Mouse (Mus musculus) adrenal gland, adult 18-20 months (tissue): Measurements from ENCODE around the gene Vmn2r86. TPM values are rescaled to one million over a fixed set of nuclear protein-coding genes. Genes with fewer than 3 reads are reported as not detected.
"Not testable (repeated sequence)": the region's sequence is repeated elsewhere in the genome, so short reads cannot be mapped to it uniquely, and the experiment has no call there.

ENCODE experiments used
- DNase-seq, 2 experiments: peaks; one replicate each; pipeline ENCODE4 v3.0.0; 2021 to 2022; ENCODE audit warnings: low spot score in 2 of 2
- long read RNA-seq, 2 experiments: library from polyadenylated mRNA; stranded (forward); transcript quantifications; one replicate each; pipeline ENCODE4 v2.0.0; 2021
- total RNA-seq, 2 experiments: library from RNA; stranded (reverse); gene quantifications; 1 replicate in 1 of 2; 2 replicates in 1 of 2; pipeline ENCODE4 v1.2.3; 2021

Vmn2r86 gene
- not detected for total RNA-seq
- long read RNA-seq, experiment 1 = 0 reads
- long read RNA-seq, experiment 2 = 0 reads

DNA sequence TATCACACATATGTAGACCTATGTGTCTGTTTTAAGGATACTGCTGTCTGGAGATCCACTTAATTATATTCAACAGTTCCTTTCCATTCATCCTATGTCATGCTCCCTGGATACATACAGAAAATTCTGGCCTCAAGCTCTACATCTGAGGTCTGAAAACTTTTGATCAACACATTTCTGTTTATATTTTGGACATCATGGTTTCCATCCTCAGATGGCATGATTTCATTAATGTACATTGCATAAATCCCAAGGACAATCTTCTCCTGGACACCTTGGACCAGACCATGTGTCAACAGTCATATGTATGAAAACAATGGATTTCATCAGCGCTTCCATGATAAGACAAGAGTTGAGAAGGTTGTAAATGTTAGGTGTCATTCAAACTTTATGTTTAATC, at the start of gene Vmn2r86:
Gene Vmn2r86, minus strand, starts transcription at position 101 of the 400 bp plus-strand sequence.
- DNase-seq = not testable (repeated sequence)

DNA sequence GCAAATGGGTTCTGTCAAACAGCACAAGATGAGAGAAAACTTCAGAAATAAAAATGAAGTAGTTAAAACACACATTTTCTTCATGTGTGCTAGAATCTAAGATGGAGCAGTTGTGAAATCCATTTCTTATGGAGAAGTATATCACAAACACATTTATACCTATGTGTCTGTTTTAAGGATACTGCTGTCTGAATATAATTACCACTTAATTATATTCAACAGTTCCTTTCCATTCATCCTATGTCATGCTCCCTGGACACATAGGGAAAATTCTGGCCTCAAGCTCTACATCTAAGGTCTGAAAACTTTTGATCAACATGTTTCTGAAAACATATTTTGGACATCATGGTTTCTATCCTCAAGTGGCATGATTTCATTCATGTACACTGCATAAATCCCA, 41.4 kb upstream of the Vmn2r86 start, which contains the start of gene Vmn2r87:
Gene Vmn2r87, minus strand, starts transcription at position 101 of the 400 bp plus-strand sequence.
- DNase-seq = no peak

DNA sequence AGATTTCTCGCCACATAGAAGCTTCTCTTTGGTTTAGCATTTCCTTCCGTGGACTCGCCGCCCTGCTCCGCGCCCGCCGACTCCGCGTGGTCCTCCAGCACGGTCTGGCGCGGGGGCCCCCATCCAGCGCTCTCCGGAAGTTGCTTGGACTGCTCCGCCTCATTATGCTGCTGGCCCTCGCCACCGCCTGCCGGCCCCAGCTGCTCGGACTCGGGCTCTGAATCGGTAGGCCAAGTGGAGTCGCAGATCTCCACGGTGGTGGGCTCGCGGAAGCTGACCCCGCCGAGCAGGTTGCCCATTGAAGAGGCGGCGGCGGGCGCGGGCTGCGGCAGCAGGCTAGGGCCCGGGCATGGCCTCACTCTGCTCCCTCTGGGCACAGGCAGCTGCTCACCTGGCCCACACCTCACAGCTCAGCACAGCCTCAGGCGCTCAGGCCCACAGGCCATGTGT, 14.5 kb upstream of the Vmn2r86 start:
- DNase-seq = peak; percentile 3 to 18

DNA sequence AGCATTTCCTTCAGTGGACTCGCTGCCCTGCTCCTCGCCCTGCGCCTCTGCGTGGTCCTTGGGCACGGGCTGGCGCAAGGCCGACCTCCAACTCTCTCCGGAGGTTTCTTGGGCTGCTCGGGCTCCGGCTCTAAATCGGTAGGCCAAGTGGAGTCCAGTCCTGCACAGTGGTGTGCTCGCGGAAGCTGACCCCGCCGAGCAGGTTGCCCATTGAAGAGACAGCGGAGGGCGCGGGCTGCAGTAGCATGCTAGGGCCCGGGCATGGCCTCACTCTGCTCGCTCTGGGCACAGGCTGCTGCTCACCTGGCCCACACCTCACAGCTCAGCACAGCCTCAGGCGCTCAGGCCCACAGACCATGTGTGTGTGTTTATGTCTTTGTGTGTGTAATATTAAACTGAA, 11.1 kb downstream of the Vmn2r86 start:
- DNase-seq = no peak

DNA sequence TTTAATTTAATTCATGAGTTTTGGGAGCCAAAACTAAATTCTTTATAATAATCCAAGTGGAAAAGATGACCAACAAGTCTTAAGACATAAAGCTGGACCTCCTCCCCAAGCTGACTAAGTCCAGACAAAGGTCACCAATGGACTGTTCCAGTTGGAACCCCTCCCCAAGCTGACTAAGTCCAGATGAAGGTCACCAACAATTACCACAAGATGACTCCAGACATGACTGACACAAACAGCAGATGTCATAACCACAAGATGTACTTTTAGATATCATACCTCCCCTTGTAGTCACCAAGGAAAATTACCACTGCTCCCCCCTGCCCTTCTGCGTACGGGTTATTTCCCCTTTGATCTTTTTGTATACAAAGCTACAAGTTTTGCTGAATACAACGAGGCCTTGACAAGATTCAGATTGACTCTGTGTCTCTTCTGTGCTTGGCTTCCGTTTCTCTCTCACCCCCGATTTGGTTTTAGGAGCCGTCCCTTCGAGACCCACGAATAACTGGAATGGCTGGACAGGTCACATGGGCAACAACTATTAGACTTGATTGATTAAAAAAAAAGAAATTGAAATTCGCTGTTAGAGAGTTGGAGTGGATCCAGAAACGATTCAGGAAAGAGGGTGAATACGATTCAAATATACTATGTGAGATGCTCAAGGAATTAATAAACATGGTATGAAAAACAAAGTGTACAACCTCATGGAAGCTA, 21.5 kb downstream of the Vmn2r86 start:
- DNase-seq = not testable (repeated sequence)

DNA sequence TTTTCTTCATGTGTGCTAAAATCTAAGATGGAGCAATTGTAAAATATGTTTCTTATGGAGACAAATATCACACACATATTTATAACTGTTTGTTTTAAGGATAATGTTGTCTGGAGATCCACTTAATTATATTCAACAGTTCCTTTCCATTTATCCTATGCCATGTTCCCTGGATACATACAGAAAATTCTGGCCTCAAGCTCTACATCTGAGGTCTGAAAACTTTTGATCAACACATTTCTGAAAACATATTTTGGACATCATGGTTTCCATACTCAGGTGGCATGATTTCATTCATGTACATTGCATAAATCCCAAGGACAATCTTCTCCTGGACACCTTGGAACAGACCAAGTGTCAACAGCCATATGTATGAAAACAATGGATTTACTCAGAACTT, 26.2 kb downstream of the Vmn2r86 start, which contains the start of gene Vmn2r85:
Gene Vmn2r85, minus strand, starts transcription at position 101 of the 400 bp plus-strand sequence.
- not testable (repeated sequence) for DNase-seq

DNA sequence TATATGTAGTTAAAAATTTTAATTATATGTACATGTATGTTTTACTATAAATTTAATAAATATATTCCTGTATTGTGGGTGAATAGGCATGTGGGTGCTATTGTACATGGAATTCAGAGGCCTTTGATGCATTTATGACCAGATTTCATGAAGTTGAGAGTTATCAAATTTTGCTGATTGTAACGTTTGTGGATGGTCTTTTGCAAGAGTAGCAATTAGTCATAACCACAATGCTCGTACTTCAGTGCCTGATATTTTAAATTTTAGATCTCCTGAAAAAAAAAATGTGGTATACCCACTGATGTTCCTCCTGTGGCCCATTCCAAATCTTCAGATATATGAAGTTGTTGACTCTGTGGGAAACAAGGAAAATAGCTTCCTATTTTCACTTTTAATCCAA, 33.5 kb downstream of the Vmn2r86 start:
- DNase-seq = not testable (repeated sequence)

DNA sequence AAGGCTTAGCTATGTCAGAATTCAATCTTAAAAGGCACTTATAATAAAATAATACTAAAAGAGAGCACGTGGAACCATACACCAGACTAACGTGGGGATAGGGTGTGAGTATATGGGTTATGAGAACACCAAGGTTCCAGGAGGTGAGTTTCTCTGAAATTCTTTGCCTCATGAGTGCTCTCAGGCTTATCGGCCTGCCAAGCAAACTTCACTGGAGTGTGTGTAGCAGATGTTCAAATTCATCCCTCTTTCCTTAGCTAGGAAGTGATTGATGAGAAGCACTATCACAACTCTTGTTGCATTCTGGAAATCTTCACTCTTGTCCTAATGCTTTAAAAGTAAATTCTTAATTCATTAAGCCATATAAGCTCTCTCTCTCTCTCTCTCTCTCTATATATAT, 35.4 kb downstream of the Vmn2r86 start:
- no peak for DNase-seq

DNA sequence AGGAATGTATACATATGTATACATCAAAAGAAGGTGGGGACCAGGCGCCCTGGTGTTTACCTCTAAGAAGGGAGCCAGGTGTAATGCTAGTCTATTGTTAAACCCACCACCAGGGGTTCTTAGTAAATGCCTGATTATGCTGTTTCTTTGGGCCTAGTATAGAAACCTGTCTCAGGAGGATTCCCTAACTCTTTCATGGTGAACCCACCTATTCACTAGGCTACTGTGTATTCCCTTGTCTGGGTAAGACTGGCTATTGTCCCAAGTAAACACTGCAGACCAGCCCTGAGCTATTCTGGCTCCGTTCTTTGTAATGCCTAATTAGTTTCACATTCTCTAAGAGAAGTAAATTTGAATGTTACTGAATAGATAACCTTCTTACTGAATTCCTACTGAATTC, 35.9 kb downstream of the Vmn2r86 start:
- DNase-seq = not testable (repeated sequence)

DNA sequence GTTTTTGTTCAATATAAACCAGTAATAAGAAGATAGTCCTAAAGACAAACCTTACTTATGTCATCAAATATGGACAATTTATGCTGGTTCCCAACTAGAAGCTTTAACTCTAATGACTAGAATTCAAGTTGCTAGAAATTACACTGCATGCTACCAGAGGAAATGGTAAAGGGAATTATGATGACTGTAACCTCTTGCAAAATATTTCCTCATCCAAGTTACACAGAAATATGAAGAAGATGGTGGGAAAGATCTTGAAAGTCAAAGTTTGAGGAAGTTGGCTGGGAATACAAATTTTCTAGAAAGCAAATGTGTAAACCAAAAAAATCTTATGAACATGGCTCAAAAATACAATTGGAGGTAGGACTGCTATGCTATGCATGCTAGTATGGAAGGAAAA, 39.5 kb downstream of the Vmn2r86 start:
- not testable (repeated sequence) for DNase-seq

DNA sequence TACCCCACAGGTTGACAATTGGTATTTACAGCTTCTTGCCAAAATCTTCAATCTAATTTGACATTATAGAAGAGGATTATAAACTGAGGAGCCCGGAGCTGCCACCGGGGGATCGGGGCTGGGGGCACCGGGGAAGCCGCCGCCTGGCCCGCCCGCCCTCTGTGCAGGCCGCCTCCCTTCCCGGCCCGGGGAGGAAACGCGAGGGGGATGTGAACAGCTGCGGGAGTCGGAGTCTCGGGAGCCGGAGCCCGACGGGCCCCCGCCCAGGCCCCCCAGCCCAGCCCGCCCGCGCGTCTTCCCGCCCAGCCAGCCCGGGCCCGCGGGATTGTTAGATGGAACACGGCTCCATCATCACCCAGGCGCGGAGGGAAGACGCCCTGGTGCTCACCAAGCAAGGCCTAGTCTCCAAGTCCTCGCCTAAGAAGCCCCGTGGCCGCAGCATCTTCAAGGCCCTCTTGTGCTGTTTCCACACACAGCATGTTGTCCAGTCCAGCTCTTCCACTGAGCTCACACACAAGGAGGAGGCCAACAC, 43.6 kb downstream of the Vmn2r86 start:
- not testable (repeated sequence) for DNase-seq

DNA sequence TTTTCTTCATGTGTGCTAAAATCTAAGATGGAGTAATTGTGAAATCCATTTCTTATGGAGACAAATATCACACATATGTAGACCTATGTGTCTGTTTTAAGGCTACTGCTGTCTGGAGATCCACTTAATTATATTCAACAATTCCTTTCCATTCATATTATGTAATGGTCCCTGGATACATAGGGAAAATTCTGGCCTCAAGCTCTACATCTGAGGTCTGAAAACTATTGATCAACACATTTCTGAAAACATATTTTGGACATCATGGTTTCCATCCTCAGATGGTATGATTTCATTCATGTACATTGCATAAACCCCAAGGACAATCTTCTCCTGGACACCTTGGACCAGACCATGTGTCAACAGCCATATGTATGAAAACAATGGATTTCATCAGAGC, 61.6 kb downstream of the Vmn2r86 start, which contains the start of gene Vmn2r84:
Gene Vmn2r84, minus strand, starts transcription at position 101 of the 400 bp plus-strand sequence.
- DNase-seq = no peak

Other genes with a start within 250 kb of the Vmn2r86 start
- not detected for gene Olfr827, start 241.6 kb downstream of the Vmn2r86 start, total RNA-seq
- 1 to 10 TPM in 1 of 2 experiments, under 1 TPM in 1; 0.33 to 1.7 TPM for gene Neurod4, start 175.8 kb downstream of the Vmn2r86 start, total RNA-seq
- gene Tespa1, start 133.2 kb downstream of the Vmn2r86 start, total RNA-seq = under 1 TPM; 0.66 to 0.77 TPM
- not detected for gene Vmn2r84, start 61.7 kb downstream of the Vmn2r86 start, total RNA-seq
- gene Vmn2r85, start 26.3 kb downstream of the Vmn2r86 start, total RNA-seq = not detected
- gene Vmn2r87, start 41.3 kb upstream of the Vmn2r86 start, total RNA-seq = not detected